Mouse (Mus musculus): Measurements from ENCODE around the gene Vmn2r22. TPM values are rescaled to one million over a fixed set of nuclear protein-coding genes. Genes with fewer than 3 reads are reported as not detected.
"Not testable (repeated sequence)": the region's sequence is repeated elsewhere in the genome, so short reads cannot be mapped to it uniquely, and the experiment has no call there.

Vmn2r22 gene
- not detected in 2 replicates for polyA plus RNA-seq (2015; fragmentation: Nextera tagmentation; extraction: Ambion mirVana)

GRCm38 (mm10) chr6:123650625-123651024 lies at the start of gene Vmn2r22:
Gene Vmn2r22 (minus strand): TSS chr6:123650725.
- H3K36me3 ChIP-seq; H3K4me1 ChIP-seq; ATAC-seq (ENCODE audit: low FRiP score, low read depth); H3K9me3 ChIP-seq; H3K4me3 ChIP-seq; H3K27ac ChIP-seq; H3K9ac ChIP-seq; H3K4me2 ChIP-seq (replicated peaks); H3K27me3 ChIP-seq: not testable (repeated sequence)
- WGBS = 68% methylated on average over 3 of the region's 3 CpGs

GRCm38 (mm10) chr6:123697213-123697612 lies 46.7 kb upstream of the Vmn2r22 start:
- Histone ChIP-seq H3K4me1 (no peaks in the 10 kb centered on the region), H3K4me2 (replicated peaks) (no peak overlapping the region), H3K27ac (no peak overlapping the region), H3K4me3 (no peak overlapping the region), H3K36me3 (no peaks in the 10 kb centered on the region), H3K27me3 (no peaks in the 10 kb centered on the region), H3K9me3 (no peaks in the 10 kb centered on the region), H3K9ac (no peak overlapping the region)
- ATAC-seq (ENCODE audit: low FRiP score, low read depth) = no peak

GRCm38 (mm10) chr6:123696639-123697038 lies 46.1 kb upstream of the Vmn2r22 start:
- not testable (repeated sequence) for H3K4me2 ChIP-seq (replicated peaks); ATAC-seq (ENCODE audit: low FRiP score, low read depth); H3K9me3 ChIP-seq; H3K9ac ChIP-seq; H3K27me3 ChIP-seq; H3K27ac ChIP-seq; H3K36me3 ChIP-seq; H3K4me1 ChIP-seq; H3K4me3 ChIP-seq
- WGBS = 52% methylated on average over 1 of the region's 1 CpGs

- 66% methylated on average over 6 of the region's 6 CpGs for WGBS
- no peaks in the 10 kb centered on the region for H3K36me3 ChIP-seq
- H3K27ac ChIP-seq = no peak overlapping the region
- H3K4me1 ChIP-seq = no peaks in the 10 kb centered on the region
- ATAC-seq (ENCODE audit: low FRiP score, low read depth) = no peak
- no peak overlapping the region for H3K9ac ChIP-seq
- H3K4me3 ChIP-seq = no peak overlapping the region
- H3K4me2 ChIP-seq (replicated peaks) = no peak overlapping the region
- no peaks in the 10 kb centered on the region for H3K9me3 ChIP-seq
- H3K27me3 ChIP-seq = no peaks in the 10 kb centered on the region
Observed at GRCm38 (mm10) chr6:123657040-123657439, 6.5 kb upstream of the Vmn2r22 start.

GRCm38 (mm10) chr6:123639394-123639793 lies 11.1 kb downstream of the Vmn2r22 start:
- H3K27ac ChIP-seq; ATAC-seq (ENCODE audit: low FRiP score, low read depth); H3K36me3 ChIP-seq; H3K4me2 ChIP-seq (replicated peaks); H3K9ac ChIP-seq; H3K27me3 ChIP-seq; H3K4me3 ChIP-seq; H3K9me3 ChIP-seq; H3K4me1 ChIP-seq: not testable (repeated sequence)
- WGBS = 81% methylated on average over 4 of the region's 4 CpGs

- not testable (repeated sequence) for H3K4me3 ChIP-seq; H3K9me3 ChIP-seq; H3K9ac ChIP-seq; H3K4me2 ChIP-seq (replicated peaks); ATAC-seq (ENCODE audit: low FRiP score, low read depth); H3K27ac ChIP-seq; H3K4me1 ChIP-seq; H3K36me3 ChIP-seq; H3K27me3 ChIP-seq
- no CpG with 5 or more reads among the region's 2 CpGs for WGBS
Observed at GRCm38 (mm10) chr6:123623784-123624183, 26.7 kb downstream of the Vmn2r22 start.

GRCm38 (mm10) chr6:123588368-123588767 lies 62.2 kb downstream of the Vmn2r22 start:
- H3K4me1 ChIP-seq; H3K36me3 ChIP-seq; H3K4me2 ChIP-seq (replicated peaks); H3K9ac ChIP-seq; H3K9me3 ChIP-seq; H3K4me3 ChIP-seq; H3K27ac ChIP-seq; ATAC-seq (ENCODE audit: low FRiP score, low read depth); H3K27me3 ChIP-seq: not testable (repeated sequence)
- WGBS = no CpG with 5 or more reads among the region's 5 CpGs

GRCm38 (mm10) chr6:123587796-123588328 lies 62.7 kb downstream of the Vmn2r22 start:
- H3K9me3 ChIP-seq; H3K9ac ChIP-seq; H3K27me3 ChIP-seq; ATAC-seq (ENCODE audit: low FRiP score, low read depth); H3K27ac ChIP-seq; H3K4me1 ChIP-seq; H3K4me2 ChIP-seq (replicated peaks); H3K4me3 ChIP-seq; H3K36me3 ChIP-seq: not testable (repeated sequence)
- no CpG with 5 or more reads among the region's 2 CpGs for WGBS

- not testable (repeated sequence) for H3K4me2 ChIP-seq (replicated peaks); H3K36me3 ChIP-seq; H3K27me3 ChIP-seq; ATAC-seq (ENCODE audit: low FRiP score, low read depth); H3K9me3 ChIP-seq; H3K9ac ChIP-seq; H3K27ac ChIP-seq; H3K4me1 ChIP-seq; H3K4me3 ChIP-seq
- WGBS = no CpG with 5 or more reads among the region's 1 CpGs
Observed at GRCm38 (mm10) chr6:123583988-123584387, 66.5 kb downstream of the Vmn2r22 start.

GRCm38 (mm10) chr6:123574698-123575097 lies 75.8 kb downstream of the Vmn2r22 start:
- WGBS = no CpG with 5 or more reads among the region's 2 CpGs
- H3K27me3 ChIP-seq; H3K4me3 ChIP-seq; H3K36me3 ChIP-seq; ATAC-seq (ENCODE audit: low FRiP score, low read depth); H3K4me2 ChIP-seq (replicated peaks); H3K4me1 ChIP-seq; H3K27ac ChIP-seq; H3K9ac ChIP-seq; H3K9me3 ChIP-seq: not testable (repeated sequence)

Other genes with a start within 250 kb of the Vmn2r22 start
- gene Vmn2r20, start 232.6 kb downstream of the Vmn2r22 start, polyA plus RNA-seq (2015; fragmentation: Nextera tagmentation; extraction: Ambion mirVana) = not detected in 2 replicates
- gene Vmn2r21, start 117.3 kb downstream of the Vmn2r22 start, polyA plus RNA-seq (2015; fragmentation: Nextera tagmentation; extraction: Ambion mirVana) = not detected in 2 replicates
- not detected in 2 replicates for gene Vmn2r23, start 51.9 kb upstream of the Vmn2r22 start, polyA plus RNA-seq (2015; fragmentation: Nextera tagmentation; extraction: Ambion mirVana)
- not detected in 2 replicates for gene Vmn2r24, start 128.2 kb upstream of the Vmn2r22 start, polyA plus RNA-seq (2015; fragmentation: Nextera tagmentation; extraction: Ambion mirVana)
- gene Vmn2r25, start 202.7 kb upstream of the Vmn2r22 start, polyA plus RNA-seq (2015; fragmentation: Nextera tagmentation; extraction: Ambion mirVana) = not detected in 2 replicates